Mouse (Mus musculus) small intestine, adult 2 months (tissue): Measurements from ENCODE around the gene Tshr.

Experiments used
- CTCF ChIP-seq: fragments of 200-500 bp; IDR thresholded peaks from 2 replicates; pipeline ENCODE4 v1.5.1; 2012; ENCODE audit warnings: low read depth, mild to moderate bottlenecking, control low read depth, inconsistent platforms, low read length, moderate library complexity, mixed read lengths; ENCODE audit not compliant: insufficient replicate concordance, insufficient read length; ENCODE audit errors: extremely low read depth
- POLR2A ChIP-seq: fragments of 200-500 bp; IDR thresholded peaks from 2 replicates; pipeline ENCODE4 v1.6.1; 2012; ENCODE audit warnings: low read depth, mild to moderate bottlenecking, control low read depth, inconsistent platforms, low read length, moderate library complexity

- no peak for TF ChIP-seq POLR2A
- no peak for TF ChIP-seq CTCF
These were observed 127.4 kb downstream of the Tshr start for GRCm38 (mm10) chr12:91511766-91512165.
